Mouse (Mus musculus): Measurements from ENCODE around the gene Slk. TPM values are rescaled to one million over a fixed set of nuclear protein-coding genes. Genes with fewer than 3 reads are reported as not detected.

Slk gene
- polyA plus RNA-seq, 1 experiment = 12.1 TPM

Other genes with a start within 250 kb of the Slk start
- 59.5 TPM for gene Sh3pxd2a, start 115.3 kb upstream of the Slk start, polyA plus RNA-seq (2012; fragmentation: generic; extraction: Trizol)
- 43.9 TPM for gene Stn1, start 42.2 kb upstream of the Slk start, polyA plus RNA-seq (2012; fragmentation: generic; extraction: Trizol)
- 0.18 TPM for gene Col17a1, start 112.4 kb downstream of the Slk start, polyA plus RNA-seq (2012; fragmentation: generic; extraction: Trizol)
- gene Sfr1, start 152.0 kb downstream of the Slk start, polyA plus RNA-seq (2012; fragmentation: generic; extraction: Trizol) = 78.6 TPM